Mouse (Mus musculus) adrenal gland, adult 8-10 months (tissue): ENCODE data around the gene Cstad. TPM values are rescaled to one million over a fixed set of nuclear protein-coding genes. Genes with fewer than 3 reads are reported as not detected.
A peak's percentile ranks its signal among the peaks of the same experiment; 100 is the strongest.

Experiments used
- DNase-seq: peaks from one replicate; pipeline ENCODE4 v3.0.0; 2022
- total RNA-seq, 4 experiments: library from RNA; stranded (reverse); gene quantifications; 2 replicates each; pipeline ENCODE4 v1.2.4; 2022

Cstad gene
- total RNA-seq, 4 experiments from 2014 or later, result 0.81 to 7.0 (median 4.1) TPM

- DNase-seq, result no peak
Measured at GRCm38 (mm10) chr2:30599621-30600020, 4.8 kb downstream of the Cstad start.

- DNase-seq, result no peak
Measured at GRCm38 (mm10) chr2:30600291-30600690, 5.5 kb downstream of the Cstad start.

- DNase-seq, result peak; percentile 52
Measured at GRCm38 (mm10) chr2:30600965-30601841, 6.4 kb downstream of the Cstad start.

GRCm38 (mm10) chr2:30602451-30602850, 7.6 kb downstream of the Cstad start:
- DNase-seq, result no peak

- DNase-seq, result no peak
Measured at GRCm38 (mm10) chr2:30603731-30604130, 8.9 kb downstream of the Cstad start.

- DNase-seq, result no peak
Measured at GRCm38 (mm10) chr2:30604880-30605761, 10.3 kb downstream of the Cstad start.

- no peak for DNase-seq
Measured at GRCm38 (mm10) chr2:30605762-30606051, 10.9 kb downstream of the Cstad start.

- no peak for DNase-seq
Measured at GRCm38 (mm10) chr2:30606621-30607052, 11.8 kb downstream of the Cstad start.

- no peak for DNase-seq
Measured at GRCm38 (mm10) chr2:30607941-30608340, 13.1 kb downstream of the Cstad start.

- DNase-seq, result no peak
Measured at GRCm38 (mm10) chr2:30608690-30609201, 13.9 kb downstream of the Cstad start.

- DNase-seq, result peak; percentile 55
Measured at GRCm38 (mm10) chr2:30613574-30613973, 18.7 kb downstream of the Cstad start.

GRCm38 (mm10) chr2:30614151-30614923, 19.5 kb downstream of the Cstad start:
- DNase-seq, result no peak

GRCm38 (mm10) chr2:30615869-30616268, 21.0 kb downstream of the Cstad start:
- no peak for DNase-seq

GRCm38 (mm10) chr2:30616464-30616863, 21.6 kb downstream of the Cstad start:
- no peak for DNase-seq

- no peak for DNase-seq
Measured at GRCm38 (mm10) chr2:30618487-30619248, 23.8 kb downstream of the Cstad start.

GRCm38 (mm10) chr2:30623873-30624272, 29.0 kb downstream of the Cstad start:
- no peak for DNase-seq

- no peak for DNase-seq
Measured at GRCm38 (mm10) chr2:30625296-30625826, 30.5 kb downstream of the Cstad start.

GRCm38 (mm10) chr2:30626058-30626675, 31.3 kb downstream of the Cstad start:
- DNase-seq, result no peak

GRCm38 (mm10) chr2:30627338-30627737, 32.5 kb downstream of the Cstad start:
- DNase-seq, result no peak

- DNase-seq, result no peak
Measured at GRCm38 (mm10) chr2:30628374-30628773, 33.5 kb downstream of the Cstad start.
